Mouse (Mus musculus): ENCODE measurements around the gene Ppp1r14a.
A peak's percentile ranks its signal among the peaks of the same experiment; 100 is the strongest.

Ppp1r14a gene

GRCm38 (mm10) chr7:29279924-29280323 lies 9.2 kb upstream of the Ppp1r14a start:
- DNase-seq = no peak

- DNase-seq = no peak
These were observed 8.3 kb upstream of the Ppp1r14a start for GRCm38 (mm10) chr7:29280801-29281200.

- peak; percentile 90 to 93 for DNase-seq
These were observed 7.7 kb upstream of the Ppp1r14a start, which contains the start of gene Spint2 for GRCm38 (mm10) chr7:29281201-29282073. Gene Spint2 (minus strand): TSS chr7:29281912.

- no peak for DNase-seq
These were observed 7.0 kb upstream of the Ppp1r14a start for GRCm38 (mm10) chr7:29282074-29282554.

GRCm38 (mm10) chr7:29283876-29284275 lies 5.2 kb upstream of the Ppp1r14a start:
- no peak for DNase-seq

- DNase-seq = no peak
These were observed 4.6 kb upstream of the Ppp1r14a start for GRCm38 (mm10) chr7:29284523-29284922.

GRCm38 (mm10) chr7:29287481-29287880 lies 1.6 kb upstream of the Ppp1r14a start:
- no peak for DNase-seq

- peak; percentile 67 to 77 for DNase-seq
These were observed 1.0 kb upstream of the Ppp1r14a start for GRCm38 (mm10) chr7:29288079-29288478.

- peak; percentile 68 to 74 for DNase-seq
These were observed 748 bp downstream of the Ppp1r14a start for GRCm38 (mm10) chr7:29289856-29290255.

- no peak for DNase-seq
These were observed 1.8 kb downstream of the Ppp1r14a start for GRCm38 (mm10) chr7:29290691-29291485.

- DNase-seq = no peak
These were observed 2.7 kb downstream of the Ppp1r14a start for GRCm38 (mm10) chr7:29291616-29292457.

- DNase-seq = no peak
These were observed 3.5 kb downstream of the Ppp1r14a start for GRCm38 (mm10) chr7:29292458-29293098.

- DNase-seq = peak; percentile 57 to 72
These were observed 4.3 kb downstream of the Ppp1r14a start for GRCm38 (mm10) chr7:29293131-29294065.

- no peak for DNase-seq
These were observed 5.1 kb downstream of the Ppp1r14a start for GRCm38 (mm10) chr7:29294111-29294761.

GRCm38 (mm10) chr7:29295861-29296647 lies 6.9 kb downstream of the Ppp1r14a start:
- DNase-seq = no peak

- peak; percentile 69 to 80 for DNase-seq
These were observed 7.9 kb downstream of the Ppp1r14a start for GRCm38 (mm10) chr7:29296998-29297397.

GRCm38 (mm10) chr7:29301127-29301566 lies 12.0 kb downstream of the Ppp1r14a start:
- peak in 1 of 2 experiments; percentile 44 for DNase-seq

- DNase-seq = no peak
These were observed 13.5 kb downstream of the Ppp1r14a start for GRCm38 (mm10) chr7:29302641-29303040.

- peak; percentile 70 to 76 for DNase-seq
These were observed 14.8 kb downstream of the Ppp1r14a start, which contains the start of gene Dpf1 for GRCm38 (mm10) chr7:29303738-29304462. Gene Dpf1 (plus strand): TSS chr7:29303951.
